Mouse (Mus musculus): Measurements from ENCODE around the gene Grb2. TPM values are rescaled to one million over a fixed set of nuclear protein-coding genes. Genes with fewer than 3 reads are reported as not detected.

Grb2 gene
- polyA plus RNA-seq, 1 experiment from 2014 or later = 103 TPM

GRCm38 (mm10) chr11:115711133-115711532 is 2.7 kb upstream of the Grb2 start:
- Histone ChIP-seq H3K4me3 (no peak overlapping the region), H3K36me3 (no peaks in the 10 kb centered on the region), H3K27me3 (no peaks in the 10 kb centered on the region), H3K9ac (no peak overlapping the region), H3K4me2 (no peak overlapping the region), H3K9me3 (replicated peaks) (no peaks in the 10 kb centered on the region), H3K27ac (no peak overlapping the region), H3K4me1 (replicated peaks) (peaks cover 20% of the 10 kb centered on the region)
- WGBS = 81% methylated on average over 9 of the region's 9 CpGs
- no peak for ATAC-seq (replicated peaks; ENCODE audit: insufficient number of reproducible peaks, insufficient read depth, low FRiP score, low read depth)

- WGBS = 52% methylated on average over 6 of the region's 6 CpGs
- no peak for ATAC-seq (replicated peaks; ENCODE audit: insufficient number of reproducible peaks, insufficient read depth, low FRiP score, low read depth)
- no peaks in the 10 kb centered on the region for H3K36me3 ChIP-seq
- H3K27me3 ChIP-seq = no peaks in the 10 kb centered on the region
- peak overlapping the region; percentile 97 for H3K4me3 ChIP-seq
- 0 out of 2 replicates have a peak overlapping the region, but pooled peaks have one; percentile 99 for H3K9ac ChIP-seq
- peaks cover 27% of the 10 kb centered on the region for H3K4me1 ChIP-seq (replicated peaks)
- H3K9me3 ChIP-seq (replicated peaks) = no peaks in the 10 kb centered on the region
- H3K4me2 ChIP-seq = peak overlapping the region; percentile 87
- H3K27ac ChIP-seq = peak overlapping the region; percentile 94
These were observed 1.6 kb upstream of the Grb2 start for GRCm38 (mm10) chr11:115709829-115710559.

GRCm38 (mm10) chr11:115708956-115709828 is 795 bp upstream of the Grb2 start:
- H3K9ac ChIP-seq = peak overlapping the region; percentile 99
- WGBS = under 1% methylated on average over 23 of the region's 23 CpGs

GRCm38 (mm10) chr11:115707313-115708208 is 836 bp downstream of the Grb2 start:
- H3K4me3 ChIP-seq = peak overlapping the region; percentile 97
- H3K36me3 ChIP-seq = no peaks in the 10 kb centered on the region
- peak overlapping the region; percentile 87 for H3K4me2 ChIP-seq
- no peak; the same call in 1 of the 2 replicates for ATAC-seq (replicated peaks; ENCODE audit: insufficient number of reproducible peaks, insufficient read depth, low FRiP score, low read depth)
- H3K9me3 ChIP-seq (replicated peaks) = no peaks in the 10 kb centered on the region
- under 1% methylated on average over 42 of the region's 44 CpGs for WGBS
- H3K27ac ChIP-seq = peak overlapping the region; percentile 94
- H3K9ac ChIP-seq = peak overlapping the region; percentile 99
- H3K4me1 ChIP-seq (replicated peaks) = peaks cover 33% of the 10 kb centered on the region
- no peaks in the 10 kb centered on the region for H3K27me3 ChIP-seq

More at GRCm38 (mm10) chr11:115708956-115709828, 795 bp upstream of the Grb2 start:
- Histone ChIP-seq H3K4me3 (peak overlapping the region; percentile 97), H3K27me3 (no peaks in the 10 kb centered on the region), H3K4me2 (peak overlapping the region; percentile 87), H3K9me3 (replicated peaks) (no peaks in the 10 kb centered on the region), H3K36me3 (no peaks in the 10 kb centered on the region), H3K4me1 (replicated peaks) (peaks cover 33% of the 10 kb centered on the region), H3K27ac (peak overlapping the region; percentile 94)
- ATAC-seq (replicated peaks; ENCODE audit: insufficient number of reproducible peaks, insufficient read depth, low FRiP score, low read depth) = 0 out of 2 replicates have a peak, but pooled peaks have one; percentile 25

- no peaks in the 10 kb centered on the region for H3K36me3 ChIP-seq
- H3K9ac ChIP-seq = peak overlapping the region; percentile 99; the same call in 1 of the 2 replicates
- peak overlapping the region; percentile 87 for H3K4me2 ChIP-seq
- no peak for ATAC-seq (replicated peaks; ENCODE audit: insufficient number of reproducible peaks, insufficient read depth, low FRiP score, low read depth)
- 90% methylated on average over 10 of the region's 10 CpGs for WGBS
- H3K27ac ChIP-seq = no peak overlapping the region
- peaks cover 33% of the 10 kb centered on the region for H3K4me1 ChIP-seq (replicated peaks)
- H3K4me3 ChIP-seq = peak overlapping the region; percentile 97
- no peaks in the 10 kb centered on the region for H3K9me3 ChIP-seq (replicated peaks)
- H3K27me3 ChIP-seq = no peaks in the 10 kb centered on the region
These were observed 1.8 kb downstream of the Grb2 start for GRCm38 (mm10) chr11:115706584-115706983.

GRCm38 (mm10) chr11:115705561-115705960 is 2.8 kb downstream of the Grb2 start:
- H3K9me3 ChIP-seq (replicated peaks) = no peaks in the 10 kb centered on the region
- no peak overlapping the region for H3K4me2 ChIP-seq
- no peak for ATAC-seq (replicated peaks; ENCODE audit: insufficient number of reproducible peaks, insufficient read depth, low FRiP score, low read depth)
- no peak overlapping the region for H3K9ac ChIP-seq
- peak overlapping the region; percentile 18 for H3K27ac ChIP-seq
- no peaks in the 10 kb centered on the region for H3K36me3 ChIP-seq
- no peaks in the 10 kb centered on the region for H3K27me3 ChIP-seq
- 63% methylated on average over 2 of the region's 2 CpGs for WGBS
- H3K4me1 ChIP-seq (replicated peaks) = peaks cover 38% of the 10 kb centered on the region
- no peak overlapping the region for H3K4me3 ChIP-seq

GRCm38 (mm10) chr11:115704648-115705047 is 3.7 kb downstream of the Grb2 start:
- Histone ChIP-seq H3K9ac (no peak overlapping the region), H3K4me3 (no peak overlapping the region), H3K27ac (0 out of 2 replicates have a peak overlapping the region, but pooled peaks have one; percentile 10), H3K36me3 (no peaks in the 10 kb centered on the region), H3K4me1 (replicated peaks) (peaks cover 43% of the 10 kb centered on the region), H3K9me3 (replicated peaks) (no peaks in the 10 kb centered on the region), H3K27me3 (no peaks in the 10 kb centered on the region), H3K4me2 (no peak overlapping the region)
- 90% methylated on average over 10 of the region's 10 CpGs for WGBS
- ATAC-seq (replicated peaks; ENCODE audit: insufficient number of reproducible peaks, insufficient read depth, low FRiP score, low read depth) = no peak

GRCm38 (mm10) chr11:115703466-115703865 is 4.9 kb downstream of the Grb2 start:
- Histone ChIP-seq H3K4me1 (replicated peaks) (peaks cover 46% of the 10 kb centered on the region), H3K4me2 (no peak overlapping the region), H3K4me3 (no peak overlapping the region), H3K27me3 (no peaks in the 10 kb centered on the region), H3K27ac (no peak overlapping the region), H3K36me3 (no peaks in the 10 kb centered on the region), H3K9ac (no peak overlapping the region), H3K9me3 (replicated peaks) (no peaks in the 10 kb centered on the region)
- 87% methylated on average over 2 of the region's 2 CpGs for WGBS
- no peak for ATAC-seq (replicated peaks; ENCODE audit: insufficient number of reproducible peaks, insufficient read depth, low FRiP score, low read depth)

- peaks cover 61% of the 10 kb centered on the region for H3K4me1 ChIP-seq (replicated peaks)
- WGBS = 7% methylated on average over 17 of the region's 17 CpGs
- no peaks in the 10 kb centered on the region for H3K27me3 ChIP-seq
- H3K9me3 ChIP-seq (replicated peaks) = no peaks in the 10 kb centered on the region
- peak overlapping the region; percentile 85 for H3K4me2 ChIP-seq
- H3K9ac ChIP-seq = peak overlapping the region; percentile 74
- ATAC-seq (replicated peaks; ENCODE audit: insufficient number of reproducible peaks, insufficient read depth, low FRiP score, low read depth) = peak; percentile 94
- 0 out of 2 replicates have a peak, but pooled peaks cover 4% of the 10 kb centered on the region for H3K36me3 ChIP-seq
- peak overlapping the region; percentile 92 for H3K27ac ChIP-seq
- H3K4me3 ChIP-seq = peak overlapping the region; percentile 79
These were observed 9.2 kb downstream of the Grb2 start for GRCm38 (mm10) chr11:115698986-115699728.

- no peak for ATAC-seq (replicated peaks; ENCODE audit: insufficient number of reproducible peaks, insufficient read depth, low FRiP score, low read depth)
- Histone ChIP-seq H3K4me1 (replicated peaks) (peaks cover 70% of the 10 kb centered on the region), H3K4me2 (peak overlapping the region; percentile 85), H3K36me3 (0 out of 2 replicates have a peak, but pooled peaks cover 4% of the 10 kb centered on the region), H3K27ac (peak overlapping the region; percentile 92), H3K9me3 (replicated peaks) (no peaks in the 10 kb centered on the region), H3K4me3 (peak overlapping the region; percentile 16; the same call in 1 of the 2 replicates), H3K27me3 (no peaks in the 10 kb centered on the region), H3K9ac (peak overlapping the region; percentile 59; the same call in 1 of the 2 replicates)
- WGBS = 76% methylated on average over 3 of the region's 3 CpGs
These were observed 10.7 kb downstream of the Grb2 start for GRCm38 (mm10) chr11:115697722-115698121.

All from heart, embryonic 15.5 days (tissue).